Mouse (Mus musculus): ENCODE results near the gene Col15a1. TPM values are rescaled to one million over a fixed set of nuclear protein-coding genes. Genes with fewer than 3 reads are reported as not detected.

Col15a1 gene
- polyA plus RNA-seq, 1 experiment from 2014 or later: 3.4 TPM

Other genes with a start within 250 kb of the Col15a1 start
- gene Gabbr2, start 216.3 kb upstream of the Col15a1 start, polyA plus RNA-seq (2016; fragmentation: Nextera tagmentation; extraction: Ambion mirVana): 0.68 and 0.69 TPM in 2 replicates
- gene Anks6, start 150.7 kb upstream of the Col15a1 start, polyA plus RNA-seq (2016; fragmentation: Nextera tagmentation; extraction: Ambion mirVana): 6.0 and 6.5 TPM in 2 replicates
- 4.4 and 8.5 TPM in 2 replicates for gene Galnt12, start 116.3 kb upstream of the Col15a1 start, polyA plus RNA-seq (2016; fragmentation: Nextera tagmentation; extraction: Ambion mirVana)
- gene Tgfbr1, start 145.1 kb downstream of the Col15a1 start, polyA plus RNA-seq (2016; fragmentation: Nextera tagmentation; extraction: Ambion mirVana): 109 and 121 TPM in 2 replicates

All from midbrain, embryonic 12.5 days (tissue).